Mouse (Mus musculus): Measurements from ENCODE around the gene Dlg2. TPM values are rescaled to one million over a fixed set of nuclear protein-coding genes. Genes with fewer than 3 reads are reported as not detected.

The Dlg2 gene
- total RNA-seq, 2 experiments from 2014 or later, result 2.7 to 2.9 TPM

- DNase-seq, result no peak
These were observed 1459.7 kb downstream of the Dlg2 start for GRCm38 (mm10) chr7:91936193-91936592.

DNA sequence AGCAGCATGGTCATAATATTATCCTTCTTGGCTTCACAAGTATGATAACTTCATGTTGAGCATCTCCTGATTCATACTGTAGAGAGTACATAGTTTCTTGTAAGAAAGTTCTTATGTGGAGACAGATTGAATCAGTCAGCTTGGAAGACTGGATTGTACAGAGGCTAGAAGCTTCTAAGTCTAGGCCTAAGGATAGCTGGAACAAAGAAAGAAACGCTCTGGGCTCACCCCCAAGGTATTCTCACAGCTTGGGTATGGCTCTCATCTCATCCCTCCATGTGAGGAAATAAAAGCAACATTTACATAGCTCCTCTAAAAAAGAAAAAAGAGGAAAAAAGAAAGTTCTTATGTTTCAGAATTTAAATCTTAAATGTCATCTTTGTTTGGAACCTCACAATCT, 1466.8 kb downstream of the Dlg2 start:
- DNase-seq, result no peak

DNA sequence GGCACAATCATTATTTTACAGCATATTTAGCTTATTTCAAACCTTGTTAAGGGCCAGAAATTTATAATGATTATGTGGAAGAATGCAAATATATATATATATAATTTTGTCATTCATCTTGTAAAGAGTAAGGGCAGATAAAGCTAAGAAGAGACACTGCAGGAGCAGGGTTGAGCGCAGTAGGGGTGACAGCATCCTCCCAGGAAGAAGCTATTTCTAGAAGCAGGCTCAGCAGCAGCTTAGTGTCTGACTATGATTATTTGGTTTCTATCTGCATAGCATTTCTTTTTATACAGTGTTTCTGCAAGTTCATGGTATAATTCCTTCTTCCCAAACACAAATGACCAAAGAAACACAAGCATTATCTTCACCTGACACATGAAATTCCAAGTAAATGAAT, 1479.1 kb downstream of the Dlg2 start:
- no peak for DNase-seq

DNA sequence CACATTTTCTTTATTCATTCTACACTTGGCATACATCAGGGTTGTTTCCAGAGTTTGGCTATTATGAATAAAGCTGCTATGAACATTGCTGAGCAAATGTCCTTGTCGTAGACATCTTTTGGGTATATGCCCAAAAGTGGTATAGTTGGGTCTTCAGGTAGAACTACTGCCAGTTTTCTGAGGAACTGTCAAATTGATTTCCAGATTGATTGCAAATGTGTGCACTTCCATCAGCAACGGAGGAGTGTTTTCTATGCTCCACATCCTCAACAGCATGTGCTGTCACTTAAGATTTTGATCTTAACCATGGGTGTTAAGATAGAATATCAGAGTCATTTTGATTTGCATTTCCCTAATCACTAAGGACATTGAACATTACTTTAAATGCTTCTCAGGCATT, 1486.5 kb downstream of the Dlg2 start:
- no peak for DNase-seq

DNA sequence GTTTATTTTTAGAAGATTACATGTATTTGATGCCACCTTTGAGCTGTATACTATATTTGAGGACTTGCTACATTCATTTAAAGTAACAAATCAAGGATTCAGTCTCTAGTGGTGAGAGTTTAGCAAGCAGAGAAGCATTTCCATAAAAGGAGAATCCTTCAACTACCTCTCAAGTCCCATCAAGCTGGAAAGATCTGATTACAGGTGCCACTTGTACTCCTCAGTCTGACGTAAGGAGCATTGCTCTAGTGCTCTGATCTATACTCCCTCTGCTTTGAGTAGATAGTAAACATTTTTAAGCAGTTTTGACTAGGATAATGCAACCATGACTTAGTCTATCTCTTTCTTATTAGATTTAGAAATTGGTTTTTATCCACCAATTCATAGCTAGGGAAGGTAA, 1496.5 kb downstream of the Dlg2 start:
- DNase-seq, result no peak

DNA sequence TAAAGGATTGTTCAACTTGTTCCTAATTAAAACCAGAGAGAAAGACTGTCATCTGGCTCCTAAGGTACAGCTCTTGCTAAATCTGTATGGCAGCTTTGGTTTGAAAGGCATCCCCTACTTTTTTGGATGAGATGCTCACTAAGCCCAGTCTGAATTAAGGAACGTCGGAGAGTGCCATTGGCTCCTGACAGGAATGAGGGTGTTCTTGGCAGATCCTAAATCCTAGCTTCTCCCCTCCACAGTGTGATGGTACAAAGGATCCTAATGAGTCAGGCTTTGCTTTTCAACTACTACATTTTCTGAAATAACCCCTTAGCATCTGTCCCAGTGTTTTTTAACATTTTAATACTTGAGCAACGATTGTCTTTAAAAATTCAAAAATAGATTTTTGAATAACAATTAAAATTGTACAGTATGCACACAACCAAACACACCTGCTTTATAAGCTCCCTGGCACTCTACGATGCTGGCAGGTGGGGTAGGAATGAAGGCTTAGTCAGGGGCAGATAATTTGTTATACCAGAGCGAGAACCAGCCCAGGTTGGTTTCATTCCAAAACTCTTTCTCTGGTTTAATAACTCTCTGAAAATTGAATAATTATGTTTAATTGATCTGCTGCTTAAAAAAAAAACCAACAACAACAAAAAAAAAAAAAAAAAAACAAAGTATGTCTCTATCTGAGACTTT, 1527.4 kb downstream of the Dlg2 start:
- DNase-seq, result no peak

GRCm38 (mm10) chr7:92005681-92006425, 1529.4 kb downstream of the Dlg2 start:
- no peak for DNase-seq

- DNase-seq, result no peak
These were observed 1532.2 kb downstream of the Dlg2 start for GRCm38 (mm10) chr7:92008702-92009101.

- DNase-seq, result no peak
These were observed 1548.5 kb downstream of the Dlg2 start for GRCm38 (mm10) chr7:92024928-92025327.

- no peak for DNase-seq
These were observed 1549.1 kb downstream of the Dlg2 start for GRCm38 (mm10) chr7:92025465-92026056.

GRCm38 (mm10) chr7:92027049-92027448, 1550.6 kb downstream of the Dlg2 start:
- DNase-seq, result peak; percentile 68

DNA sequence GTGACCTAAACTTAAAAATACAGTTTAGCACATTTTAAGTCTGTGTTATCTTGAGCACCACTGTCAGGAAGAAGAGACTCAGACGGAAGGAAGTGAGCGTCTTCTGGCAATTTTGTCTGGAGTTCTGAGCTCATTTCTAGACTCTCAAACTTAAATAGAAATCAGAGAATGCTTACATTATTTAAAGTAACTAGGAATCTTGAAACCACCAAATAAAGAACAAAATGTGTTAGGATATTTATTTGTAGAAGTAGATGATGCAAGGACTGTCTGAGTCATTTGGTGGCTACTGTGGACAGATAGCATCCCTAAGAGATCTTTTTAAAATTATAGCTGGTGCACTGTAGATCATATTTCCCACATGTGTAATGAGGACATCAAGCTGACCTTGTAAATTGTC, 1557.8 kb downstream of the Dlg2 start:
- no peak for DNase-seq

GRCm38 (mm10) chr7:92040187-92040586, 1563.7 kb downstream of the Dlg2 start:
- DNase-seq, result no peak

- DNase-seq, result no peak
These were observed 1564.4 kb downstream of the Dlg2 start for GRCm38 (mm10) chr7:92040785-92041411.

- DNase-seq, result no peak
These were observed 1568.5 kb downstream of the Dlg2 start for GRCm38 (mm10) chr7:92044966-92045365.

GRCm38 (mm10) chr7:92047271-92047670, 1570.8 kb downstream of the Dlg2 start:
- no peak for DNase-seq

GRCm38 (mm10) chr7:92048876-92049275, 1572.4 kb downstream of the Dlg2 start:
- no peak for DNase-seq

DNA sequence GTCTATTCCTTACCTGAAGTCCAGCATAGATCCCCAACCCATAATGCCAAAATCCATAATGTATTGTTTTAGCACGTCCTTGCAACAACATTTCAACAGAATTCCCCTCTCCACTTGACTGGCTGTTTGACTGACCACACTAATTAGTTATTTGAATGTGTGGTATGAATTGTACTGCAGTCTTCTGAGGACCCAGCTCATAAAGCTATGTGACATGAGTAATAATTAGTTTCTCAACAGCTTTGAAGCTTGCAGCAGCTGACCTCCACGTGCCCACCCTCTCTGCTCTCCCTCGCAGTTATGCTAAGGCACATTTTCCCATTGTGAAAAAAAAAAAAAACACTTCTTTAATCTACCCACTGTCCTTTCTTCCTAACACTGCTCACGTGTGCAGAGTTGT, 1590.4 kb downstream of the Dlg2 start:
- no peak for DNase-seq

GRCm38 (mm10) chr7:92087429-92087828, 1611.0 kb downstream of the Dlg2 start:
- DNase-seq, result no peak

DNA sequence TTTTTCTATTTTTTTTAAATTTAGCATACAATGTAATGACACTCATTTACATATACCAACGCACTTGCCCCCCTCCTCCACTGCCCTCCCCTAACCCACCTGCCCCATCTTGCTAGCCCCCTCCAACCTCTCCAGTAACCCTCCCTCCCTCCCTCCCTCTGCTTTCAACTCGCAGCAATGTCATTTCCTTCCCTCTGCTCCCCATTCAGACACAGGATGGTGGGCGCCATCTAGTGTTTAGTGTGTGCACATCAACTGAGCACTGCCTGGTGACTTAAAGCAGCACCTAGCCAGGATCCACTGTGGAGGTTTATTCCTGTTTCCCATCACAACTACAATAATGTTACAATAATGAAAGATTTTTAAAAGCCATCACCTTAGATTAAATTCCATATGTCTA, 1617.4 kb downstream of the Dlg2 start:
- peak; percentile 68 for DNase-seq

DNA sequence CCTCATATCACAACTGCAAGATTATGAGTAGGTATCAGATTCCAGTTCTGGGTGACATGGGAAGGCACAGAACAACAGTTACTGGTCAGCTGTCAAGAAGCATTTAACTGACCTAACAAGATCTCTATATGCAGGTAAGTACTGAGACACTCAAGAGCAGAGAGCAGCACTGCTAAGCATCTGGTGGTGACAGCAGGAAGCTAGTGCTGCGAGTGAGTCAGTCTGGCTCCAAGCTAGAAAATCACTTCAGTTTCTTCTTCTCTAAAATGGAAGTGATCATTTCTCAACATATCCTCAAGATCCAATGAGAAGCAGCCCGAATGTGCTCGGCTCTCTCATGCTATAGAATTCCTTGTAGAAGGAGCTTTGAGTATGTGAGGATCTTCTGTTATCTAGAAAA, 1618.7 kb downstream of the Dlg2 start:
- no peak for DNase-seq

DNA sequence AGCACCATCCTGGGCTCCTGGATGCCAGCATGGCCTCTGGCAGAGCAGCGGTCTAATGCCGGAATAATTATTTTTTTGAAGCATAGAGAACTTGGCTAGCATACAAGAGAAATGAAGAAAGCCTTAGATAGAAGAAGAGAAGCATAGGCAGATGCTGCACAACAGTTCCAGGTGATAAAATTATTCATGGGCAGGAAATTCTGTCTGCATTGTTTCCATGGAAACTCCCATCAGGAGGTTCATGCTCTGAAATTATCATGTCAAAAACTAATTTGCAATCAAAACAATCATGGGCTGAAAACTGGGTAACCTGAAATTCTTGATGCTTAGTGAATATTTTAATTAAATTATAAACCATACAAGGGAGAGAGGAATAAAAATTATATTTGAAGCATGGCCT, 1624.4 kb downstream of the Dlg2 start:
- no peak for DNase-seq

- peak; percentile 72 for DNase-seq
These were observed 1626.5 kb downstream of the Dlg2 start for GRCm38 (mm10) chr7:92102892-92103543.

All from heart, postnatal 4 days (tissue).